Mouse (Mus musculus): ENCODE data around the gene Crygc.

DNA sequence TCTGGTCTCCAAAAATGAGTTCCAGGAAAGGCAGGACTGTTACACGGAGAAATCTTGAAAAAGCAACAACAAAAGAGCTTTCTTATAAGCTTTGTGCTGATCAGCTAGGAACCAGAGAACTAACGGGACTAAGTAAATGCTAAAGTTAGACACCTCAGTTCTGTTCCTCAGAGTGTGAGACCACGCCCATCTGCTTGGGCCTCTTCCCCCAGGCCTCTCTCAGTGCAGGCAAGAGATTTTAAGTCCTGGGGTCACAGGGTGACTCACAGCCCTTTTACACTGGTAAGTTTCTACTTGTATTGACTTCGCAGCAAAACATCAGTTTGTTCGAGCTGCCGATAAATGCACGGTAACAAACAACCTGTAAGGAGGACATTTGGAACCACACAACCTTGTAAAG, 21.8 kb downstream of the Crygc start:
- TF ChIP-seq CTCF (IDR thresholded peaks at IDR 0.05; ENCODE audit: low read depth, low read length) (no peak), POLR2AphosphoS5 (IDR thresholded peaks at IDR 0.05; ENCODE audit: insufficient replicate concordance, low read depth, low read length) (no peak), TAL1 (conservative IDR thresholded peaks at IDR 0.05; ENCODE audit: low read depth, low read length) (no peak), GATA1 (IDR thresholded peaks at IDR 0.05; ENCODE audit: borderline replicate concordance, low read length) (no peak), GATA2 (IDR thresholded peaks at IDR 0.05; ENCODE audit: borderline replicate concordance, low read depth, low read length) (no peak)

Measured in G1E (cell line).